Mouse (Mus musculus) midbrain, embryonic 15.5 days (tissue): ENCODE results near the gene Aldh5a1. TPM values are rescaled to one million over a fixed set of nuclear protein-coding genes. Genes with fewer than 3 reads are reported as not detected.

Experiments
- polyA plus RNA-seq: library from polyadenylated mRNA; unstranded; fragments of >200 nt; fragmentation: Nextera tagmentation; extraction: Ambion mirVana; gene quantifications from 2 replicates; pipeline ENCODE4 v1.2.1, GENCODE M21; 2015

Aldh5a1 gene
- polyA plus RNA-seq, 1 experiment from 2014 or later = 12.6 TPM

Other genes with a start within 250 kb of the Aldh5a1 start
- gene Armh2, start 196.4 kb downstream of the Aldh5a1 start, polyA plus RNA-seq = 0.19 TPM in 1 of 2 replicates, not detected in the other
- gene Gmnn, start 175.7 kb downstream of the Aldh5a1 start, polyA plus RNA-seq = 14.6 and 17.2 TPM in 2 replicates
- 24.2 and 25.0 TPM in 2 replicates for gene BC005537, start 136.0 kb downstream of the Aldh5a1 start, polyA plus RNA-seq
- gene Acot13, start 106.1 kb downstream of the Aldh5a1 start, polyA plus RNA-seq = 43.5 and 49.2 TPM in 2 replicates
- 28.7 and 33.2 TPM in 2 replicates for gene Tdp2, start 106.0 kb downstream of the Aldh5a1 start, polyA plus RNA-seq
- gene D130043K22Rik, start 92.5 kb downstream of the Aldh5a1 start, polyA plus RNA-seq = 5.9 and 7.8 TPM in 2 replicates
- 2.0 and 3.0 TPM in 2 replicates for gene Gpld1, start 5.5 kb upstream of the Aldh5a1 start, polyA plus RNA-seq
- gene Mrs2, start 82.7 kb upstream of the Aldh5a1 start, polyA plus RNA-seq = 17.3 and 18.9 TPM in 2 replicates
- gene Dcdc2a, start 118.3 kb upstream of the Aldh5a1 start, polyA plus RNA-seq = 4.8 and 5.4 TPM in 2 replicates